Mouse (Mus musculus) thymus, adult 2 months (tissue): ENCODE measurements around the gene Ktn1. TPM values are rescaled to one million over a fixed set of nuclear protein-coding genes. Genes with fewer than 3 reads are reported as not detected.

Experiments
- DNase-seq: peaks from one replicate; pipeline ENCODE4 v3.0.0; 2021
- H3K27ac ChIP-seq: fragments of 200-500 bp; 2 replicates; pipeline ENCODE4 v1.5.1; 2012; ENCODE audit warnings: low read length, control low read depth; ENCODE audit not compliant: control insufficient read depth, insufficient read depth
- H3K27me3 ChIP-seq: fragments of 200-500 bp; 2 replicates; pipeline ENCODE4 v1.6.1; 2012; ENCODE audit warnings: mild to moderate bottlenecking, low read length, moderate library complexity, mixed read lengths; ENCODE audit not compliant: control insufficient read depth, insufficient read depth
- H3K36me3 ChIP-seq: fragments of 200-500 bp; 2 replicates; pipeline ENCODE4 v1.6.1; 2012; ENCODE audit warnings: mild to moderate bottlenecking, low read length, moderate library complexity; ENCODE audit not compliant: control insufficient read depth, insufficient read depth
- H3K4me1 ChIP-seq: fragments of 200-500 bp; replicated peaks from 2 replicates; pipeline ENCODE4 v1.6.1; 2012; ENCODE audit warnings: low read length; ENCODE audit not compliant: control insufficient read depth, insufficient read depth
- H3K4me3 ChIP-seq: fragments of 200-500 bp; 2 replicates; pipeline ENCODE4 v1.5.1; 2012; ENCODE audit warnings: mild to moderate bottlenecking, low read length, control low read depth, moderate library complexity; ENCODE audit not compliant: control insufficient read depth, insufficient read depth
- CTCF ChIP-seq: fragments of 200-500 bp; IDR thresholded peaks from 2 replicates; pipeline ENCODE4 v1.5.1; 2012; ENCODE audit warnings: mild to moderate bottlenecking, control low read depth, low read length, moderate library complexity, borderline replicate concordance; ENCODE audit not compliant: control insufficient read depth, poor library complexity, insufficient read depth; ENCODE audit errors: extremely low read depth
- POLR2A ChIP-seq: fragments of 200-500 bp; IDR thresholded peaks from 2 replicates; pipeline ENCODE4 v1.6.1; 2012; ENCODE audit warnings: mild to moderate bottlenecking, low read length, control low read depth, moderate library complexity; ENCODE audit not compliant: control insufficient read depth, poor library complexity, insufficient read depth; ENCODE audit errors: extremely low read depth
- WGBS: fragments of 180-500 bp; shearing (Covaris S2); methylation state at CpG from one replicate; pipeline ENCODE4 v1.1.7; 2018; 5-methylcytosine and 5-hydroxymethylcytosine counted together
- polyA plus RNA-seq: library from polyadenylated mRNA; depleted of rRNA; stranded (reverse); fragments of >200 nt; gene quantifications from 2 replicates; pipeline ENCODE4 v1.2.3, GENCODE M21; 2012

The Ktn1 gene
- polyA plus RNA-seq, 1 experiment = 9.3 TPM

DNA sequence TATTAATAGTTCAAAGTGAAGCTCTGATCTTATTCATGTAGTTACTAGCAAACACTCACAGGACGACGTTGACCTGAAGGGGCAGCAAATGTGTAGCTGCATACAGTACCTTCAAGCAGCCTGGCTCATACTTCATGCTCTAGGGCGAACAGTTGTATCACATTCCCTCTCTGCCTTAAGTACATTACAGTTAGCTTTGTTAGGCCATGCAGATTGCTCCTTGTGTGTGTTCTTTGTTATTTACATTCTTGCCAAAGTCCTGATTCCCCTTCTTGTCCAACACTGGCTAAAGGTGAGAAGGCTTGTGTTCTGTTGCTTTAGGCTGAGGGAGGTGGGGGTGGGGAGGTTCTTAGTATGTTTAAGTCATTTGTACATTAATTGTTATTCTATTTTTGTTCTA, 61.3 kb downstream of the Ktn1 start:
- 92% methylated on average over 3 of the region's 3 CpGs for WGBS
- TF ChIP-seq CTCF (no peak), POLR2A (no peak)
- Histone ChIP-seq H3K27me3 (no peaks in the 10 kb centered on the region), H3K4me1 (peaks cover 7% of the 10 kb centered on the region), H3K4me3 (no peak overlapping the region), H3K36me3 (peaks cover 25% of the 10 kb centered on the region), H3K27ac (no peak overlapping the region)
- DNase-seq = no peak

DNA sequence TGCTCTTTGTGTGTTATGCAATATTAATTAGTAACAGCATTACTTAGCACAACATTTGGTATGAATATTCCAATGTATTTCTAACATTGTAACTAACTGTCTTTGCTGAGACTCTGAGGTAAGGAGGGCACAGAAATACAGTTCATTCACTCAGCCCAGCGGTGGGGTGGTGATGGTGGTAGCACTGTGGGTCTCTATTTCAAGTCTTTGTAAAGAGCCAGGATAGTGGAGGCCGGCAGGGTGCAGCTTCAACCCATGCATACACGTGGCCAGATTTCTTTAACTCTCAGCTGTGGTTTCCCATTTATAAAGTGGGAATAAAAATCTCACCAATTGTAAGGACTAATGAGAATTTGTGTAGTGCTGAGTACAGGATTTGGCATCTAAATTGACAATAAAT, 67.5 kb downstream of the Ktn1 start:
- WGBS = 99% methylated on average over 3 of the region's 3 CpGs
- no peak for DNase-seq
- TF ChIP-seq POLR2A (no peak), CTCF (no peak)
- Histone ChIP-seq H3K4me1 (peaks cover 3% of the 10 kb centered on the region; the same call in 1 of the 2 replicates), H3K27me3 (no peaks in the 10 kb centered on the region), H3K27ac (no peak overlapping the region), H3K4me3 (no peak overlapping the region), H3K36me3 (no peaks in the 10 kb centered on the region; the same call in 1 of the 2 replicates)

DNA sequence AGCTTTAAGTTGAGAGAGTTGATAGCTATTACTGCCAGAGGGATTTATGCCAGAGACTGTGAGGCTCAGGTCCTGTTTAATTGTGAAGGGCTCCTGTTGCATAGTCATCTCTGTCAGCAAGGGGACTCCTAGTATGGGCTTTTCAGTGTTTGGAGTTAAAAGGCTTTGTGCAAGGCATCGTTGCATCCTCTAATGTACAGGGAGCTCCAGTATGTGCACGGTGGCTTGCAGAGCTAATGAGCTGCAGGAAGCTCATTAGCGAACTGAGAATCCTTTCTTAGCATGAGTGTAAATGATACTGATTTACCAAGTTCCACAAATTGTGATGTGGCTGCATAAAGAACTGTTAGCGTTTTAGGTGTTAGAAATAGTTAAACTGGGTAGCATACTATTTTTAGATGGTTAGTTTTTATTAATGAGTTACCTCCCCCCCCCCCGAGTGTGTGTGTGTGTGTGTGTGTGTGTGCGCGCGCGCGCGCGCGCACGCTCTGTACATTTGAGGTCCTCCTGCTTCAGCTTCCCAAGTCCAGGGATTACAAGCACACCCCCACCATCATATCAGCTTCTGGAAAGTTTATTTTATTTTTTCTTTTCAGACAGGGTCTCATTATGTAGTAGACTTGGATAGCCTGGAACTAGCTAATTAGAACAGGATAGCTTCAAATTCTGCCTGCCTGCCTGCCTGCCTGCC, 69.8 kb downstream of the Ktn1 start:
- WGBS = 99% methylated on average over 14 of the region's 14 CpGs
- Histone ChIP-seq H3K27me3 (no peaks in the 10 kb centered on the region), H3K36me3 (peaks cover 5% of the 10 kb centered on the region; the same call in 1 of the 2 replicates), H3K4me1 (no peaks in the 10 kb centered on the region), H3K27ac (no peak overlapping the region), H3K4me3 (no peak overlapping the region)
- no peak for TF ChIP-seq POLR2A
- no peak for TF ChIP-seq CTCF
- no peak for DNase-seq

DNA sequence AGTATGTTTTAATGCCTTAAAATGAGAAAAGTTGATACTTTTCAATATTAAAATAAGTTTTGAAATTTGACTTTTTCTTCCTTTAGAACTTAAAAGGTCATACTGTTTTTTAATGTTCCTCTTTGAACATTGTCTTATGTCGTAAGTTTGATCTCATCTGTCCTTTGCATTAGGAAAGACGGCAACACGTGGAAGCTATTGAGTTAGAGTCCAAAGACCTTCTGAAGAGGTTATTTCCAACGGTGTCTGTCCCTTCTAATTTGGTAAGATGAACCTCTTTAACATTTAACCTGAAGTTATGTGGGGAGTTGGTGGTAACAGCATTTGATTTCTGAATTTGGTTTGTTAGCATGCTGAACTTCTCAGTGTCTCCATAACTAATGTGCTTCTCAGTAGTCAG, 71.8 kb downstream of the Ktn1 start:
- no peak overlapping the region for H3K4me3 ChIP-seq
- H3K4me1 ChIP-seq = no peaks in the 10 kb centered on the region
- no peak overlapping the region for H3K27ac ChIP-seq
- no peaks in the 10 kb centered on the region for H3K27me3 ChIP-seq
- WGBS = 94% methylated on average over 4 of the region's 4 CpGs
- TF ChIP-seq POLR2A (no peak), CTCF (no peak)
- no peak for DNase-seq
- H3K36me3 ChIP-seq = peaks cover 19% of the 10 kb centered on the region

DNA sequence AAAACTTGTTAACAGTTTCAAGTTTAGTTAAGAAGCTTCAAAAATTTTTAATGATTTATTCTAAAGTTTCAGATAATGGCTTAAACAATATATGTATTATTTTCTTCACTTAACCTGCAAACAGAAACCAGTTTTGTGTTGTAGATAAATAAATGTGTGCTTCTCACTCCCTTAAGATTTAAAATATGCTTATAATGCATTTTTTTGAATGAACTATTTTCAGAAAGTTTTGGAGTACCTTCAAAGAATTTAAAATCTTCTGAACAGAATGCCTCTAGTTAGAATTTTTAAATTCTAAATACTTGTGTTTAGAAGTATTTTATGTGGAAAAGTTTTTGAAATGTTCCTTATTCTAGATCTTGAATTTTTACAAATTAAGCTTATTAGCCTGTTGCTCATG, 74.8 kb downstream of the Ktn1 start:
- Histone ChIP-seq H3K27me3 (no peaks in the 10 kb centered on the region), H3K36me3 (peaks cover 46% of the 10 kb centered on the region), H3K4me3 (no peak overlapping the region), H3K4me1 (no peaks in the 10 kb centered on the region), H3K27ac (no peak overlapping the region)
- no peak for DNase-seq
- TF ChIP-seq POLR2A (no peak), CTCF (no peak)

DNA sequence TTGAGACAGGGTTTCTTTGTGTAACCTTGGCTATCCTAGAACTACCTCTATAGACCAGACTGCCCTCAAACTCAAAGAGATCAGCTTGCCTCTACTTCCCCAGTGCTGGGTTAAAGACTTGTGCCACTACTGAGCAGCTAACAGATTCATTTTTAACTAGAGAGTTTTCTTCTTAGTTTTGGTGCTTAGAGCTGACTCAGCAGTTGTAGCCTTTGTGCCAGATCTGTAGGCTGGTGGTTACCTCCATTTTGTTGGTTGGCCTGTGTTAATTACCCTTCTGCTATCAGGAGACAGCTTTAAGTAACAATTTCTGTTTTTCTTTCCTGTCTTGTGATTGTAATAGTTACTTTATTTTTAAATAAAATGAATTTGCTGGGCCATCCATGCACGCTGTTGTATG, 80.3 kb downstream of the Ktn1 start:
- WGBS = 96% methylated on average over 1 of the region's 1 CpGs
- Histone ChIP-seq H3K4me1 (no peaks in the 10 kb centered on the region), H3K36me3 (peaks cover 74% of the 10 kb centered on the region), H3K27me3 (no peaks in the 10 kb centered on the region), H3K4me3 (no peak overlapping the region), H3K27ac (no peak overlapping the region)
- TF ChIP-seq CTCF (no peak), POLR2A (no peak)
- no peak for DNase-seq

DNA sequence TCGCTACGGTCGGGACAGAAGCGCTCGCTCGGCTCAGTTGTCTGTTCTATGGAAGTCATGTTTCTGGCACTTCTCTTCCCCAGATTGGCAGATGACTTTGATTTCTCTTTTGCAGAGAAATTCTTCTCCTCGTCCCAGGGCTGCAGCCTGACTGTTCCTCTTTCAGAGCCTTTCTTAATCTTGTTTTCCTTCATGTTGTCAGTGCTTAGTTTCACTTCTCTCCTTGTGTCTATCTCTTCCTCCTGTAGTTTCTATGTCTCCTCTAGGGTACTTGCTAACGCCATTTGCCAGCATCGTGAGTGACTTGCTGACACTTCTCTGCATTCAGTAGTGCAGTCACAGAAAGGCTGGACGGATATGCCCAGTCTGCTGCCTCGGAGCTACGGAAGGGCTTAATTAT, 87.1 kb downstream of the Ktn1 start:
- Histone ChIP-seq H3K4me3 (no peak overlapping the region), H3K27ac (no peak overlapping the region), H3K36me3 (peaks cover 41% of the 10 kb centered on the region), H3K27me3 (no peaks in the 10 kb centered on the region), H3K4me1 (no peaks in the 10 kb centered on the region)
- WGBS = 95% methylated on average over 12 of the region's 12 CpGs
- no peak for DNase-seq
- TF ChIP-seq CTCF (no peak), POLR2A (no peak)
